Mouse (Mus musculus) cerebellum, postnatal 36 days (tissue): Measurements from ENCODE around the gene Dbndd2.

Experiments used
- DNase-seq, 2 experiments: peaks; one replicate each; pipeline ENCODE4 v3.0.0; 2021 to 2022; ENCODE audit warnings: mixed read lengths in 2 of 2

Gene Dbndd2

GRCm38 (mm10) chr2:164504919-164505318, 19.0 kb downstream of the Dbndd2 start:
- DNase-seq: no peak

GRCm38 (mm10) chr2:164505619-164506347, 19.9 kb downstream of the Dbndd2 start:
- no peak for DNase-seq

DNA sequence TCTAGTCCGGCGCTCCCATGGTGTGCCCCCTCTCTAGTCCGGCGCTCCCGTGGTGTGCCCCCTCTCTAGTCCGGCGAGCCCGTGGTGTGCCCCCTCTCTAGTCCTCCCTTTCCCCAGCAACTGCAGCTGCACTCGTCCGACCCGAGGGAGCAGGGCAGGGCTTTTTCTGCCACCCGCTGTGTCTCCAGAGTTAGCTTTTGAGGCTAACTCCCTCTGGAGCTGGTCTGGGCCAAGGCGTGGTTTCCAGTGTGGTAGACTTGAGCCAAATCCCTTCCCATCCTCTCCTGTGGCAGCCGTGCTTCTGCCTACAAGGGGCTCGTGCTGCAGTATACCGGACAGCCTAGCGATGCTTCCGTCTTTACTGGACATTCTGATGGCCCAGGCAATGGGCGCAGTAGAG, 21.9 kb downstream of the Dbndd2 start:
- DNase-seq: no peak

DNA sequence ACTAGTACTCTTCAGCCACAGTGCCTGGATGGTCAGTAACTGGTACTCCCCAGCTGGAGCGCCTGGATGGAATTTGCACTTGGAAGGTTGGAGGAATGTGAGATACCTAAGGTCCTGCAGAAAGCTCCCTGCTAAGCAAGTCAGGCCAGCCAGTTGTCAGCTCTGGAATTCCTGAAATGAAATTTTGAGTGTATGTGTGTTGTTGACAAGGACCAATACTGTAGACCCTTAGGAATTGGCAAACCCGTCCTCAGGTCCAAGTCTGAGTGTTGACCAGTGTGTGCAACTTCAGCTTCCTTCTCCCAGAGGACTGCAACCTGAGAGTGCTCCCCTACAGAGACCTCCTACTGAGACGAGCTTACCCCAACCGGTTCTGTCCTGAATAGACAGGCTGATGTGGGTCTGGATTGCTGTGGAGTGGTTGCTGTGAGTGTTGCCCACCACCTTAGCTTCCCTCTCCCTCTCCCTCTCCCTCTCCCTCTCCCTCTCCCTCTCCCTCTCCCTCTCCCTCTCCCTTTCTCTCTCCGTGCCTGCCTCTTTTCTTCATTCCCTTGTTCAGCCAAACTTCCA, 24.8 kb downstream of the Dbndd2 start:
- no peak for DNase-seq

DNA sequence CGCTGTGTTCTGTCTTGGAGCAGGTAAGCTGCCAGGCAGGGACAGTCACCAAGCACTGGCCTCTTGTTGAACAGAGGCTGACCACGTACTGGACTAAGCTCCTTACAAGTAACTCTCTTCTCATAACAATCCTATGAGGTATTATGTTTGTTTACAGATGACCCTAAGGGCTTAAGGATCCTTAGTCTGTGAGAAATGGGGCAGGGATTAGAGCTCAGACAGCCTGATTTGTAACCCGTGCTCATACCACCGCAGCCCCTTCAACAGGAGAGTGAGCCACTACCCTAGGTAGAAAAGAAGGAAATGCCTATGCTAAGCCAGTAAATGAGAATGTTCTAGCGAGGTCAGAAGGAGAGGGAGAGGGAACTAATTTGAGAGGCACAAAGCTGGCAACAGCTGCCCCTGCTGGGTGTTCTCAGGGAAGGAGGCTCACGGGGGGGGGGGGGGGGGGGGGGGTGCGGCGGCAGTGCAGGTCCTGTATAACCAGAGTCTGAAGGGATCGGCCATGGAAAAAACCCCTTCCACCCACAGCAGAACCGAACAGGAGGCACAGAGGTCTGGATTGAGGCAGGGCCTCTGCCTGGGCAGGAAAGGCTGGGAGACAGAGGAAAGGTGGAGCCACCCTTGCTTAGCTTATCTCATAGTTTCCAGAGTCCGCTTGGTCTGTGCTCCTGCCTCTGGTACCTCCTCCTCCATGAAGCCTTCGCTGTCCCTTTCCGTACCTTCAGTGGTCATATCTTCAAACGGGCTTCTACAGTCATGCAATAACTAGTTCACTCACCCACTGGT, 26.4 kb downstream of the Dbndd2 start:
- DNase-seq: no peak

GRCm38 (mm10) chr2:164513389-164513788, 27.5 kb downstream of the Dbndd2 start:
- no peak for DNase-seq

- no peak for DNase-seq
Observed at GRCm38 (mm10) chr2:164514916-164515315, 29.0 kb downstream of the Dbndd2 start.

DNA sequence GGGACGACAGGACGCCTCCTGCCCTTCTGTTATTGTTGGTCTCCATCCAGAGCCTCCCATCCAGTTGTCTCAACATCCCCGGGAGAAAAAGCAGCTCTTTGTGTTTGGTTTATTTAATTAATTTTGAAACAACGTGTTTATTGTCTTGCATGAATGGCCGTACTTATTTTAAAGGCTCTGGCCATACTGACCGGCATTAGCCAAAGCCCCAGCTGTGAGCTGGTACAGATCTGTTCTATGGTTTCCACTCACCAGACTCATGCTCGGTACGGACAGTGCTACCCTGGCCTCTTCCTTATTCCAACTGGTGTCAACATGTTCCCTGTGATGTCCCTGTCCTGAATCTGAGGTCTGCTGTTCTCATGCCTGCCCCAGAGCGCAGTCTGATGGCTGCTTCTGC, 30.0 kb downstream of the Dbndd2 start:
- DNase-seq: no peak

DNA sequence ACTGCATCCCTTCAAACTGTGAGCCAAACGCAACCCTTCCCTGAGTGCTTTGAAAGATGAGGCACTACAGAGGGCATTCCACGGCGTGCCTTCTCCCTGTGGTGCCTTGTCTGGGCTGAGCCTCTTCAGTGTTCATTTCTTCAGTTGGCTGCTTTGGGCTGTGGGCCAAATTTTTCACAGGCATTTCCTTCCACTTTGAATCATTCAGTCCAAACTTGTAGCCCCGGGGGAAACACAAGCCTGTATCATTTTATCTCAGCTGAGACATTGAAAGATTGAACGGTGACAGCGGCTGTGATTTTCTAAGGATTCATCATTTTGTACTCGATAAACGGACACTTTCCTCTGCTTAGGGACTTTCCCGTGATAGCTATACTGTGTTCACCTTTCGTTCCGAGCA, 30.7 kb downstream of the Dbndd2 start:
- DNase-seq: no peak

DNA sequence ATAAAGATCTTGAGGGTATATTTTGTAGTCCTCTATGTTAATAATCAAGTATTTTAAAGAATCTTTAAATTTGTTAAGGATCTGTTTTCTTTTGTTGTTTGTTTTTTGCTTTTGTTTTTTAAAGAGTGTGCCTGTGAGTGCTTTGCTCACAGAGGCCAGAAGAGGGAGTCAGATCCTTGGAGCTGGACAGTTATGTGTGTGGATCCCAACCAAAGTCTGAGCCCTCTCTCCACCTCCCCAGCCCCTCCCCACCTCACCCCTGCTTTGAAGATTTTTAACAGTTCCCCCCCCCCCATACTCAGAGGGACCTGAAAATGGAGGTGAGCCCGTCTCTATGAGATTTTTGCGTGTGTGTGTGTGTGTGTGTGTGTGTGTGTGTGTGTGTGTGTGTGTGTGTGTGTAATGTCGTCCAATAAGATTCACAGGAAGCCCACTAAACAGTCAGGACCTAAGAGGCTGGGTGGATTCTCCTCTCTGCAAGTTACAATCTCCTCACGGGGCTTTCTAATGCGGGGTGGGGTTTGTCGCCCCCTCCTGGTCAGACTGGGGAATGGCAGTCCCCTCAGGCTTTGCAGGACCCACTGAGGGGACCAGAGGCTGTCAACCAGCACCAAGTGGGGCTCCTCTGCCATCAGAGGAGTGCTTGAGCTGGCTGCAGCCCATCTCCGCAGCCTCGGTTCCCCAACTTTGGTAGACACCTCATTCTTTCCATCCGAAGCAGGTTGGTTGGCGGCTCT, 31.7 kb downstream of the Dbndd2 start:
- peak; percentile 50 to 58 for DNase-seq

GRCm38 (mm10) chr2:164518266-164519170, 32.6 kb downstream of the Dbndd2 start:
- no peak for DNase-seq

DNA sequence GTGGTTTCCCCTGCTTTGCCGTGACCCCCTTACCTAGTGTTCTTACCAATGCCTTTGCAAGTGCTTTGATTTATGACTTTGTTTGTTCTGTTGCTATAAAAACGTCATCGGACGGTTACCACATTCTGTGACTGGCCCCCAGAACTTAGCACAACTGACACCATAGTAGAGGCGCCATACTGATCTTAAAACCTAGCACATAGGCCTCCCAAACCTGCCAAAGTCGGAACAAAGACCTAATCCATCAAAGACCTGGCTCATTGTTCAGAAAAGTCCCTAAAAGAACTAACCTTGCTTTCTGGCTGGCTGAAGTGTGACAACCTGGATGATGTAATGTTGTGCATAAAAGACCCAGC, 33.2 kb downstream of the Dbndd2 start:
- DNase-seq: no peak

GRCm38 (mm10) chr2:164520782-164521181, 34.9 kb downstream of the Dbndd2 start:
- DNase-seq: peak; percentile 23 to 32

GRCm38 (mm10) chr2:164521841-164522240, 35.9 kb downstream of the Dbndd2 start:
- no peak for DNase-seq

DNA sequence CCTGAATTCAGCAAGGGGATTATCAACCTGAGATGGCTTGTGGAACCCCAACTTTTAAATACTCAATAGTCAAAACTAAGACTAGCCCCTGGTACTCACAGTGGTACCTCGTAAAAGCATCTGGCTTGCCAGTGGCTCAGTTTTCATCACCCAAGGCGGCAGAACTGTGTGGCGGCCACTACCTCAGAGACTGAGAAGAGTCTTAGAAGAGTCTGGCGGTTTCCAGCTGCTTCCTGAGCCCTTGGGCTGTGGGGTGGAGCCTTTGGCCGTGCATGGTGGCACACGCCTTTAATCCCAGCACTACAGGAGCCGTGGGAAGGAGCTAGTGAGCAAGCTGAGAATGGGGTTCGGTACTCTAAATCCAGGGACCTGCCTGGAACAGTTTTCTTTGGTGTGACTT, 36.4 kb downstream of the Dbndd2 start:
- DNase-seq: no peak

DNA sequence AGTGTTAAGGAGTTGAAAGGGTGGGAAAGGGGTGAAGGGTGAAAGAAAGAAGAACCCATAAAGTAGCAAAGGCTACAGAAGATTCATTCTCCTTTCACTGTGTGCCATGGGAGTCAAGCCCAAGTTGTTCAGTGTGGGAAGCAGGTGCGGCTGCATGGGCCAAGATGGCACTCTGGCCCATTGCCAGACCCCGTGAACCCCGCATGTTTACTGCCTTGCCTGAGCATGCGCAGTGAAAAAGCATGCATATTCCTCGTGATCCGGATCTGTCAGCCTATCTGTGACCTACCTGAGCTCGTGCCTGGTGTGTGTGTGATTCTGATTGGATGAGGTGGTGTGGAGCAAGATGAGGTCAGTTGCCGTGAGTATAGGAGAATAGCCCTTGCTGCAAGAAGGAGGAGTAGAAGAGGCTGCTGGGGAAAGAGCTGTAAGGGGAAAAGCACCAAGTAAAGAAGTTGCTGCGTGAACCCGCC, 37.4 kb downstream of the Dbndd2 start:
- DNase-seq: peak in 1 of 2 experiments; percentile 17

- DNase-seq: no peak
Observed at GRCm38 (mm10) chr2:164528557-164528956, 42.7 kb downstream of the Dbndd2 start.

GRCm38 (mm10) chr2:164531169-164531568, 45.3 kb downstream of the Dbndd2 start:
- peak; percentile 75 to 83 for DNase-seq

- DNase-seq: no peak
Observed at GRCm38 (mm10) chr2:164534315-164534714, 48.4 kb downstream of the Dbndd2 start.

- no peak for DNase-seq
Observed at GRCm38 (mm10) chr2:164537003-164537402, 51.1 kb downstream of the Dbndd2 start.

DNA sequence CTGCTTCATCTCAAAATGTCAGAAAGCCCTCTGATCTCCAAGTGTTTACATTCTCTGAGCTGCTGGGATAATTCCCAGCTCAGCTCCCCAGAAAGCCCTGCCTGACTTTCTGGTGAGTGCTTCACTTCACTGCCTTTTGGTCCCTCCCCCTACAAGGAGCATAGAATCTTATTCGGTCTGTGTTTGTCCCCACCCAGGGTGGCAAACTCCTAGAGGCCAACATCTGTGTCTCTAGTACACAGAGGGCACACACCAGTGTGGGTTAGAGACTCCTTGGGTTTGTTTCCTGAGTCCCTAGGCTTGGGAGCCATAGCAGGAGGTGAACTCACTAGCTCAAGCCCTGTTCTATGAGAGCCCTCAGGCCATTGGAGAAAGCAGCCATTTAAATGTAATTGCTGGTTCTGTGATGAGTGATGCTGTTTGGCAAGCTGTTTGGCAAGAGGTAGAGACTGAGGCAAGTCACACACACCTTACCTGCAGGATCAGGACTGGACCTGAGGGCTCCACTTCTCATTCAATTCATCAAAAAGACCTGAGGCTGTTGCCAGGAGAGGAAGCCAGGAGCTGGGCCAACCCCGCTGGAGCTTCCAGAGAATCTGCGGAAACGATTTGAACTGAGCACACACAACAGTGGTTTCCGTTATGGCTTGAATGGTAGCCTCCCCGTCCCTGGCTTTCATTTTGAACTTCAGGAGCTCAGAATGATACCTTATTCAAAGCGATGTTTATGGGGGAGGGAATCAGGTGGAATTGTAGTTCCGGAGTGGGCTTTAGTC, 54.9 kb downstream of the Dbndd2 start:
- DNase-seq: no peak
